Mouse (Mus musculus) stomach, embryonic 15.5 days (tissue): ENCODE measurements around the gene Tango6. TPM values are rescaled to one million over a fixed set of nuclear protein-coding genes. Genes with fewer than 3 reads are reported as not detected.

Source experiments
- ATAC-seq: fragments of 200-750 bp; cut with Nextera tagmentation; 2 replicates; pipeline ENCODE4 v1.8.0; 2017; ENCODE audit warnings: low read depth, moderate number of reproducible peaks, moderate TSS enrichment; ENCODE audit not compliant: insufficient read depth, low FRiP score
- H3K27ac ChIP-seq: fragments of 300-500 bp; sonication (generic); 2 replicates; pipeline ENCODE4 v1.5.1; 2015; ENCODE audit warnings: mild to moderate bottlenecking, inconsistent platforms
- H3K27me3 ChIP-seq: fragments of 300-500 bp; sonication (generic); replicated peaks from 2 replicates; pipeline ENCODE4 v1.6.1; 2015; ENCODE audit warnings: inconsistent platforms
- H3K36me3 ChIP-seq: fragments of 300-500 bp; sonication (generic); 2 replicates; pipeline ENCODE4 v1.6.1; 2015; ENCODE audit warnings: inconsistent platforms
- H3K4me1 ChIP-seq: fragments of 300-500 bp; sonication (generic); 2 replicates; pipeline ENCODE4 v1.6.1; 2015; ENCODE audit warnings: inconsistent platforms
- H3K4me2 ChIP-seq: fragments of 300-500 bp; sonication (generic); 2 replicates; pipeline ENCODE4 v1.6.1; 2015; ENCODE audit warnings: mild to moderate bottlenecking, inconsistent platforms
- H3K4me3 ChIP-seq: fragments of 300-500 bp; sonication (generic); replicated peaks from 2 replicates; pipeline ENCODE4 v1.5.1; 2015; ENCODE audit warnings: inconsistent platforms
- H3K9ac ChIP-seq: fragments of 300-500 bp; sonication (generic); 2 replicates; pipeline ENCODE4 v1.6.1; 2015; ENCODE audit warnings: inconsistent platforms
- H3K9me3 ChIP-seq: fragments of 300-500 bp; sonication (generic); 2 replicates; pipeline ENCODE4 v1.6.1; 2016; ENCODE audit warnings: inconsistent platforms
- WGBS: fragments of 180-500 bp; shearing (Covaris S2); methylation state at CpG from one replicate; pipeline ENCODE4 v1.1.7; 2015; 5-methylcytosine and 5-hydroxymethylcytosine counted together
- polyA plus RNA-seq: library from polyadenylated mRNA; unstranded; fragments of >200 nt; fragmentation: Nextera tagmentation; extraction: Ambion mirVana; gene quantifications from 2 replicates; pipeline ENCODE4 v1.2.1, GENCODE M21; 2015

Gene Tango6
- polyA plus RNA-seq, 1 experiment from 2014 or later: 7.8 TPM

- Histone ChIP-seq H3K27ac (no peak overlapping the region), H3K4me1 (peaks cover 4% of the 10 kb centered on the region; the same call in 1 of the 2 replicates), H3K9ac (no peak overlapping the region), H3K27me3 (no peaks in the 10 kb centered on the region), H3K4me2 (no peak overlapping the region), H3K36me3 (no peaks in the 10 kb centered on the region), H3K4me3 (no peak overlapping the region), H3K9me3 (no peaks in the 10 kb centered on the region)
- 69% methylated on average over 1 of the region's 1 CpGs for WGBS
- ATAC-seq: no peak
These were observed 81.7 kb downstream of the Tango6 start for GRCm38 (mm10) chr8:106764529-106764928.

DNA sequence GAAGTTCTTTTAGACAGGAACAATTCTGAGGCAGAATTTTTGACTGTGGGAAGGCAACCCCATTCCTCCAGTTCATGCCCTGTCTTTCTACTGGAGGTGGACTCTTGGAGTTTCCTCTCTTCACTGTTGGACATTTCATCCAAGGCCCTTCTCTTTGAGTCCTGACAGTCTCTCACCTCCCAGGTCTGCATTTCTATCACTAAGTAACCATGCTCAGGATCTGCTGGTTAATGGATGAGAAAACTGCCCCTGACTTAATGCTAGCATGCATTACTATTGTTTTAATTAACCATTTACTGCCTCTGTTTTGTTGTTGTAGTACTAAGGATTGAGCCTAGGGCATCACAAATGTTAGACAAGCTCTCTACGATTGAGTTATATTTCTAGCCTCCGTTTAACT, 82.7 kb downstream of the Tango6 start:
- Histone ChIP-seq H3K4me3 (no peak overlapping the region), H3K27ac (no peak overlapping the region), H3K36me3 (no peaks in the 10 kb centered on the region), H3K4me1 (peaks cover 4% of the 10 kb centered on the region; the same call in 1 of the 2 replicates), H3K27me3 (no peaks in the 10 kb centered on the region), H3K4me2 (no peak overlapping the region), H3K9ac (no peak overlapping the region), H3K9me3 (no peaks in the 10 kb centered on the region)
- WGBS: 92% methylated on average over 2 of the region's 2 CpGs
- ATAC-seq: no peak

DNA sequence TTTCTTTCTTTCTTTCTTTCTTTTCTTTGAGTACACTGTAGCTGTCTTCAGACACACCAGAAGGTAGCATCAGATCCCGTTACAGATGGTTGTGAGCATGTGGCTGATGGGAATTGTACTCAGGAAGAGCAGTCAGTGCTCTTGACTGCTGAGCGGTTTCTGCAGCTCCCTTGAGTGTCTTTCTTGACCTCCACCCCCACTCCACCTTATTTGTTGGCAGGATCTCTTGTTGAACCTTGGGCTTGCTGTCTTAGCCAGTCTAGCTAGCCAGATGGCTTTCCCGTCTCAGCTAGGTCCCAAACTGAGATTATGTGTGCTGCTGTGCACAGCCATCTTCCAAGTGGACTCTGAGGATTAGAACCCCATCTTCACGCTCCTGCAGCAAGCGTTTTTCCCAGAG, 83.9 kb downstream of the Tango6 start:
- Histone ChIP-seq H3K4me2 (no peak overlapping the region), H3K36me3 (no peaks in the 10 kb centered on the region), H3K9ac (no peak overlapping the region), H3K27me3 (no peaks in the 10 kb centered on the region), H3K4me3 (no peak overlapping the region), H3K27ac (no peak overlapping the region), H3K9me3 (no peaks in the 10 kb centered on the region), H3K4me1 (no peaks in the 10 kb centered on the region)
- ATAC-seq: no peak
- 83% methylated on average over 5 of the region's 5 CpGs for WGBS

GRCm38 (mm10) chr8:106769147-106769805, 86.4 kb downstream of the Tango6 start:
- Histone ChIP-seq H3K4me3 (no peak overlapping the region), H3K9me3 (no peaks in the 10 kb centered on the region), H3K27me3 (no peaks in the 10 kb centered on the region), H3K27ac (no peak overlapping the region), H3K4me1 (no peaks in the 10 kb centered on the region), H3K4me2 (no peak overlapping the region), H3K9ac (no peak overlapping the region), H3K36me3 (no peaks in the 10 kb centered on the region)
- 74% methylated on average over 13 of the region's 13 CpGs for WGBS
- no peak for ATAC-seq

GRCm38 (mm10) chr8:106770596-106771179, 87.8 kb downstream of the Tango6 start:
- ATAC-seq: no peak
- Histone ChIP-seq H3K27ac (no peak overlapping the region), H3K4me2 (no peak overlapping the region), H3K36me3 (no peaks in the 10 kb centered on the region), H3K9me3 (no peaks in the 10 kb centered on the region), H3K27me3 (no peaks in the 10 kb centered on the region), H3K4me3 (no peak overlapping the region), H3K4me1 (no peaks in the 10 kb centered on the region), H3K9ac (no peak overlapping the region)
- WGBS: 90% methylated on average over 9 of the region's 9 CpGs

DNA sequence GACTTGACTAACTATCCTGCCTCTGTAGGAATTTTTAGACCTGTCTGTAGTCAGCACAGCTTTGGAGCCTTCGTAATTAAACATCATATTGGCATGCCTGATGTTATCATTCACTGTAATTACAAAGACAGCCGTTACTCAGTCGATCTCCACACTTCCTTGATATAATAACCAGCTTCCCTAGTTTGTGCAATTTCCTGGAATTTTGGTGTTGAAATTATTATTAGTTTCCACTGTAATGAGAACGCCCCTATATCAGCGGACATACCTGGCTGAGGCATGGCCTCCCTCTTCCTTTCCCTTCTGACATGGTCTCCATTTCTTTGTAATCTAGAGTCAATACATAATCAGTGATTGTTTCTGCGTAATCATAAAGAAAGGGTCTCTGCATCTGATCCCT, 89.2 kb downstream of the Tango6 start:
- no peaks in the 10 kb centered on the region for H3K9me3 ChIP-seq
- no peak overlapping the region for H3K4me2 ChIP-seq
- no peaks in the 10 kb centered on the region for H3K36me3 ChIP-seq
- ATAC-seq: no peak
- no peaks in the 10 kb centered on the region for H3K4me1 ChIP-seq
- no peaks in the 10 kb centered on the region for H3K27me3 ChIP-seq
- no peak overlapping the region for H3K27ac ChIP-seq
- WGBS: 73% methylated on average over 6 of the region's 6 CpGs
- H3K9ac ChIP-seq: no peak overlapping the region
- H3K4me3 ChIP-seq: no peak overlapping the region

DNA sequence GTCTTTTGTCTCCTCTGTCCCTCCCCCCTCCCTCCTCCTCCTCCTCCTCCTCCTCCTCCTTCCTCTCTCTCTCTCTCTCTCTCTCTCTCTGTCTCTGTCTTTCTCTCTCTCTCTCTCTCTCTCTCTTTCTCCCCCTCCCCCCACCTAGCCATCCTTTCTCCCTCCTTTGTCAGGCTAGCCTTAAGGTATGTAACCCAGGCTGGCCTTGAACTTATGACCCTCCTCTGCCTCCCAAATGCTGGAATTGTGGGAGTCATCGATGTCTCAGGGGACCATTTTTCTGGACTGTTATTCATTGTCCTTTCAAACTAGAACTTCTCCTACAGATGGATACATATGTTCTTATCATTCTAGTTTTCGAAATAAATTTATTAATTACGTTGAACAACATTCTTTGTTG, 89.6 kb downstream of the Tango6 start:
- Histone ChIP-seq H3K4me1 (no peaks in the 10 kb centered on the region), H3K9me3 (no peaks in the 10 kb centered on the region), H3K4me2 (no peak overlapping the region), H3K4me3 (no peak overlapping the region), H3K36me3 (no peaks in the 10 kb centered on the region), H3K27ac (no peak overlapping the region), H3K9ac (no peak overlapping the region), H3K27me3 (no peaks in the 10 kb centered on the region)
- 91% methylated on average over 3 of the region's 3 CpGs for WGBS
- ATAC-seq: no peak

DNA sequence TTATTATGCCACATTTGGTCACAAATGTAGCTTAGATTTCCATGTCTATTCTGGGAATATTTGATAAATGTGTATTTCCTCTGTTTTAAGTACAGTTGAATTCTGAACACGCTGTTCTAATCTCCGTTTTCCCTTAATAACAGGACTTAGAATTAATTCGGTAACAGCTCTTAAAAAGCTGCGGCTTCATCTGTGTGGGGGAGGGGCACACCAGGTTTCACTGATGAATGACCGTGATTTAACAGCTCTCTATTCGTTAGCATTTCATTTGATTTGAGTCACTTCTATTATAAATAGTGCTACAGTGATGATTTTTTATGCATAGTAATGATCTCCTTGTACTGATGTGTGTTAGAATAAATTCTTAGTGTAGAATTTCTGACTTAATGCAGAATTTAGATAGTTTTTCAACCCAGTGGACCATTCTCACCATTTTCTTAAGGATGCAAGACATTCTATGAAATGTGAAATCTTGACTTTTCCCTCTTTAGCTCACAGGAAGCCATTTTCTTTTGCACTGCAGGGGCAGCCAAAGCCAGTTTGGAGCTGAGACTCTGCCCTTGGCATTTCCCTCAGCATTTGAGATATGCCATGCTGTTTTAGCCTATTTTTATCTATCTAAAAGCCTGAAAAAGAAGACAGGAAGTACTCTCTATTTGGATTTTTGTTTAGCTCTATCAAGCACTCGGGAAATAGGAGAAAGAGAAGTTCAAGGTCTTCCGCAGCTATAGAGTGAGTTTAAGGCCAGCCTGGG, 91.9 kb downstream of the Tango6 start:
- H3K4me3 ChIP-seq: no peak overlapping the region
- 82% methylated on average over 8 of the region's 8 CpGs for WGBS
- ATAC-seq: no peak
- no peak overlapping the region for H3K4me2 ChIP-seq
- no peak overlapping the region for H3K27ac ChIP-seq
- no peaks in the 10 kb centered on the region for H3K9me3 ChIP-seq
- no peak overlapping the region for H3K9ac ChIP-seq
- H3K27me3 ChIP-seq: no peaks in the 10 kb centered on the region
- no peaks in the 10 kb centered on the region for H3K36me3 ChIP-seq
- no peaks in the 10 kb centered on the region for H3K4me1 ChIP-seq

GRCm38 (mm10) chr8:106789623-106790022, 106.8 kb downstream of the Tango6 start:
- Histone ChIP-seq H3K36me3 (0 out of 2 replicates have a peak, but pooled peaks cover 5% of the 10 kb centered on the region), H3K9me3 (no peaks in the 10 kb centered on the region), H3K27ac (no peak overlapping the region), H3K9ac (no peak overlapping the region), H3K27me3 (no peaks in the 10 kb centered on the region), H3K4me2 (no peak overlapping the region), H3K4me1 (no peaks in the 10 kb centered on the region), H3K4me3 (no peak overlapping the region)
- no peak for ATAC-seq
- 52% methylated on average over 4 of the region's 4 CpGs for WGBS

- Histone ChIP-seq H3K27ac (no peak overlapping the region), H3K9ac (no peak overlapping the region), H3K4me2 (no peak overlapping the region), H3K27me3 (no peaks in the 10 kb centered on the region), H3K4me1 (no peaks in the 10 kb centered on the region), H3K4me3 (no peak overlapping the region), H3K9me3 (no peaks in the 10 kb centered on the region), H3K36me3 (0 out of 2 replicates have a peak, but pooled peaks cover 5% of the 10 kb centered on the region)
- WGBS: 86% methylated on average over 2 of the region's 2 CpGs
- ATAC-seq: no peak
These were observed 112.0 kb downstream of the Tango6 start for GRCm38 (mm10) chr8:106794820-106795219.

DNA sequence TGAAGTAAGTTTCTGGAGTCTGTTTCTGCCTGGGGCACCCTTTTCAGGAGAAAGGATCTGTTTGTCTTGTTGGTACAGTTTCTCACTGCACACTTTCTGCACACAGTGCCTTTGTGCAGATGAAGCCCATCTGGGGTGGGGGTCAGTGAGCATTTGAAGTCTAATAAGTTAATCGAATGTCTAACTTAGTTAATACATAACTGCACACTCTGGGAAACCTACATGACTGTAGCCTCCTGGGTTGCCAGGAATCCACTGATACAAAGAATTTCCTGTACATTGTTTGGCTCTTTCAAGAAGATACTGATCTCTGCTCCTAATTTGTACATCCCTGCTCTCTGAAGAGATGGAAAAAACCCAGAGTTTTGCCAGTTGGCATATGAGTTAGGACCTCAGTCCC, 117.0 kb downstream of the Tango6 start:
- Histone ChIP-seq H3K27ac (no peak overlapping the region), H3K4me1 (no peaks in the 10 kb centered on the region), H3K36me3 (no peaks in the 10 kb centered on the region), H3K27me3 (no peaks in the 10 kb centered on the region), H3K9me3 (no peaks in the 10 kb centered on the region), H3K9ac (no peak overlapping the region), H3K4me2 (no peak overlapping the region), H3K4me3 (no peak overlapping the region)
- no peak for ATAC-seq
- 48% methylated on average over 1 of the region's 1 CpGs for WGBS

- H3K27ac ChIP-seq: no peak overlapping the region
- 90% methylated on average over 11 of the region's 11 CpGs for WGBS
These were observed 118.4 kb downstream of the Tango6 start for GRCm38 (mm10) chr8:106801261-106801660.

More at GRCm38 (mm10) chr8:106801261-106801660, 118.4 kb downstream of the Tango6 start:
- Histone ChIP-seq H3K27me3 (no peaks in the 10 kb centered on the region), H3K36me3 (no peaks in the 10 kb centered on the region), H3K4me1 (no peaks in the 10 kb centered on the region), H3K9ac (no peak overlapping the region), H3K9me3 (no peaks in the 10 kb centered on the region), H3K4me2 (no peak overlapping the region), H3K4me3 (no peak overlapping the region)
- ATAC-seq: no peak
